Mouse (Mus musculus) brain, embryonic 18.5 days (tissue): Measurements from ENCODE around the gene Casc1.
"Not testable (repeated sequence)": the region's sequence is repeated elsewhere in the genome, so short reads cannot be mapped to it uniquely, and the experiment has no call there.

ENCODE experiments used
- DNase-seq: peaks from one replicate; pipeline ENCODE4 v3.0.0-alpha.2; 2012; ENCODE audit warnings: low read depth, low spot score

Gene Casc1

GRCm38 (mm10) chr6:145139236-145139635 lies 71.6 kb downstream of the Casc1 start:
- no peak for DNase-seq

GRCm38 (mm10) chr6:145136831-145137230 lies 74.0 kb downstream of the Casc1 start:
- DNase-seq: no peak

DNA sequence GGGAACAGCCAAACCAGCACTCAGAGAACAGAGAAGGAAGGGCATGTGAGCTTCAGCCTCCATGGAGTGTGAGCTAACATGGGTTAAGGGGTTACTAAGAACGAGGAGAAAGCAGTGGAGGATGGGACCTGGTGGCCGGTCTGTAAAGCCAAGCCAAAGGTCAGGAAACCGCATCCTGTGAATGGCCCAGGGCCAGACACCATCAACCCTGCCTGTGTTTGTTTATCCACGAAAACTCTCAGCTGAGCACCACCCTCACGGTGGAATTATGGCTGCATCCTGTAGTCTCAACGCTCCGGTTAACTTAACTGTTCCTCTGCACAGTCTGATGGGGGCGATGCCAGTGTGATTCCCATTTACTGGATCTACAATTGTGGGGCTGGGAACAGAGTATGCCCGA lies 75.0 kb downstream of the Casc1 start:
- no peak for DNase-seq

- no peak for DNase-seq
Measured at GRCm38 (mm10) chr6:145135295-145135694, 75.5 kb downstream of the Casc1 start.

DNA sequence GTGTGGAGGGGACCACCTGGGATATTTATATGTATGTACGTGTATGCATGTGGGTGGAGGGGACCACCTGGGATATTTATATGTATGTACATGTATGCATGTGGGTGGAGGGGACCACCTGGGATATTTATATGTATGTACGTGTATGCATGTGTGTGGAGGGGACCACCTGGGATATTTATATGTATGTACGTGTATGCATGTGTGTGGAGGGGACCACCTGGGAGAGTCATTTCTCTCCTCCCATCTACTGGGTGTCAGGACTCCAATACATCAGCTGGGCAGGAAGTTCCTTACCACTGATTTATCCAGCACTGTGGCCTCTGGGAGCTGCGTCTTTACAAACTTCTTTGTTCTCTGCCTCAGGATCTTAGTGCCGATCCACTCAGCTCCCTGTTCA lies 77.8 kb downstream of the Casc1 start:
- not testable (repeated sequence) for DNase-seq

- DNase-seq: no peak
Measured at GRCm38 (mm10) chr6:145131991-145132390, 78.8 kb downstream of the Casc1 start.

- DNase-seq: no peak
Measured at GRCm38 (mm10) chr6:145129563-145129962, 81.2 kb downstream of the Casc1 start.

DNA sequence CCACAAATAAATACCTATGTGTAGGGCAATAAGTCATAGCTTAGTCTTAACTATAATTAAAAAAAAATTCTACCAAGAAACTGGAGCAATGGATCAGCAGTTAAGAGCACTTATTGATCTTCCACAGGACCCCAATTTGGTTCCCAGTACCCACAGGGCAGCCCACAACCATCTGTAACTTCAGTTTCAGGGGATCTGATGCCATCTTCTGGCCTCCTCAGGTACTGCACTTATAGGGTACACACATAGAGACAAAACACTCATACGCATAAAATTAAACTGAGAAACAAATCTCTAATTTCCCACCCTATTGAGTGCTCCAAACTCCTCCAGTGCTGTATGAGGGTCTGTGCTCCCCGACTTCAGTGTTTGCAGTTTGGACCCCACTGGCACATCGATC lies 83.2 kb downstream of the Casc1 start:
- no peak for DNase-seq

DNA sequence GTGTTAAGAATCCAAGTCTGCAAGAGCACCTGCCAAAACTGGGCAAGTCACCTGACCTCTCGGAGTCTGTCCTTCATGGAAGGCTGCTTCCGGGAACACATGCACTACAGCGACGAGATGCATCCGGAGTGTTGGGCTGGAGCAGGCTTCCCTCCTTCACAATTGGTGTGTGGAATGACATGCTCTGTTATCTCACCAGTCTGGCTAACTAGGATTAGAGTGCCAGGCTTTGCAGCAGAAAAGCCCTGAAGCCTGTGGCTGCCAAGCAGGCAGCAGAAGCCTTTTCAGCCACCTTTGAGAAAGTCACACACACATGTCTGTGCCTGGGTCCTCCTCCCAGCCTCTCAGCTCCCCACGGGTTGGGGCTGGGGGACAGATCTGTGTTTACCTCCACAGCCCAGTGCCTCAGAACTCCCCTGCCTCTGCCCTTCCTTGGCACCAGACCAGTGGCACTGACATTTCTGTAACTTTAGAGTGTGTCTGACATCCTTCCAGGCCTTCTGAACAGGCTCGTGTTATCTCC lies 85.2 kb downstream of the Casc1 start:
- DNase-seq: no peak
